Mouse (Mus musculus): Measurements from ENCODE around the gene Mybpc1.
"Not testable (repeated sequence)": the region's sequence is repeated elsewhere in the genome, so short reads cannot be mapped to it uniquely, and the experiment has no call there.

Gene Mybpc1

GRCm38 (mm10) chr10:88494959-88495587 is 109.9 kb downstream of the Mybpc1 start:
- CTCF ChIA-PET: interaction anchor here (0.7 kb wide), 1 partner anchor 19 kb away, joined by 3 read pairs; no protein-coding TSS in a partner anchor

- CTCF ChIA-PET: interaction anchor here (0.7 kb wide), 1 partner anchor 292 kb away, joined by 14 read pairs; no protein-coding TSS in a partner anchor
These were observed 112.3 kb downstream of the Mybpc1 start for GRCm38 (mm10) chr10:88492658-88493057.

GRCm38 (mm10) chr10:88491632-88492031 is 113.3 kb downstream of the Mybpc1 start:
- CTCF ChIA-PET: no interaction called here

- CTCF ChIA-PET: no interaction called here
These were observed 116.3 kb downstream of the Mybpc1 start for GRCm38 (mm10) chr10:88488629-88489028.

- CTCF ChIA-PET: not testable (repeated sequence)
These were observed 122.1 kb downstream of the Mybpc1 start for GRCm38 (mm10) chr10:88482866-88483265.

All from spleen, embryonic (tissue).